Mouse (Mus musculus): ENCODE results near the gene Scp2.

- TF ChIP-seq CTCF (IDR thresholded peaks at IDR 0.05; ENCODE audit: borderline replicate concordance, extremely low read depth, insufficient read depth, insufficient read length) (no peak), POLR2A (IDR thresholded peaks at IDR 0.05; ENCODE audit: borderline replicate concordance, extremely low read depth, insufficient read depth, insufficient read length, poor library complexity, severe bottlenecking) (no peak)
These were observed 85.0 kb downstream of the Scp2 start for GRCm38 (mm10) chr4:108059601-108060379.

Measured in brain, embryonic 14.5 days (tissue).